Mouse (Mus musculus) heart, postnatal 0 days (tissue): ENCODE measurements around the gene Rab11fip5.

Experiments
- CTCF ChIP-seq: IDR thresholded peaks from 2 replicates; pipeline ENCODE4 v1.5.1; 2016; ENCODE audit warnings: antibody characterized with exemption, control low read depth, low read depth
- EP300 ChIP-seq: IDR thresholded peaks from 2 replicates; pipeline ENCODE4 v1.6.1; 2016; ENCODE audit warnings: antibody characterized with exemption, low read depth

DNA sequence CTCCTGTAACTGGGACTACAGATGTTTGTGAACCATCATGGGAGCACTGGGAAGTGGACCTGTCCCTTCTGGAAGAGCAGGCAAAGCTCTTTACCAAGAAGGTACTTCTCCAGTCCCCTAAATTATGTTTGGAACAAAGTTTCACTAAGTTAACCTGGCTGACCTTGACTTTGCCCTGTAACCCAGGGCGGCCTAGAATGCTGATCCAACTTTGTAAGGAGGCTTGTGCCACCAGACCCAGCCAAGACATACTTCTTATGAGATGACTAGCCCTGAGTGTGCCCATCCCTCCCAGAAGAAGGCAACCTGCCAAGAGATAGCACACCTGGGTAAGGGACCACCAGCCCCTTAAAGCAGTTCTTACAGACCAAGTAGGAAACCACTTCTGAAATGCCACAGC, 15.6 kb downstream of the Rab11fip5 start:
- TF ChIP-seq CTCF, result no peak
- TF ChIP-seq EP300, result no peak
